Mouse (Mus musculus): Measurements from ENCODE around the gene Bbs2.

- TF ChIP-seq CTCF (IDR thresholded peaks at IDR 0.05; ENCODE audit: insufficient read depth, low read length): no peak
- no peak for TF ChIP-seq POLR2A (IDR thresholded peaks at IDR 0.05; ENCODE audit: borderline replicate concordance, extremely low read depth, low read depth, low read length)
Measured at GRCm38 (mm10) chr8:94109835-94110234, 11.1 kb upstream of the Bbs2 start.

Data from lung, adult 2 months (tissue).